Mouse (Mus musculus) layer of hippocampus, postnatal 10 days (tissue): ENCODE measurements around the gene Atpaf2. TPM values are rescaled to one million over a fixed set of nuclear protein-coding genes. Genes with fewer than 3 reads are reported as not detected.

Experiments used
- DNase-seq, 2 experiments: peaks; one replicate each; pipeline ENCODE4 v3.0.0; 2021; ENCODE audit warnings: low spot score in 2 of 2
- total RNA-seq, 2 experiments: library from RNA; stranded (reverse); gene quantifications; 2 replicates each; pipeline ENCODE4 v1.2.3; 2021

Atpaf2 gene
- total RNA-seq, 2 experiments from 2014 or later, result 28.3 to 31.8 TPM

DNA sequence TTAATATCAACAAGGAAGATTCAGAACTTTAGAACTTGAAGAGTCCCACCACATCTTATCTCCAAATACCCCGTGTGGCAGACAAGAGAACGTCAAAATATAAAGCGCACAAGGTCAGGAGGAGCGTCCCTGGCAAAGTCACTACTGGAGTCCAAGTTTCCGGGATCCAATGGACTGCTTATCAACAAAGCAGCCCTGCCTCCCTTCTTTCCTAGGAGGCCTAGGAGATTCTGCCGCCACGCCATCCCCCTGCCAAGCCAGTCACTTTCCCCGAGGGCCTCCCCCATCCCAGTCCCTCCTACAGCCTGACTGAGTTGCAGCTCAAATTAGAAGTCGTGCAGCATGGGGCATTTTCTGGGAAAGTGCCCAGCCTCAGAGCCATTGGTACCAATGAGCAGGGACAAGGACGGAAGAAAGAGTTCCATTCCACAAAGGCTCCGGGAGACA is 66.3 kb downstream of the Atpaf2 start:
- peak; percentile 47 to 63 for DNase-seq

- no peak for DNase-seq
Observed at GRCm38 (mm10) chr11:60351388-60351787, 66.9 kb downstream of the Atpaf2 start.

Other genes with a start within 250 kb of the Atpaf2 start
- gene Srebf1, start 195.9 kb downstream of the Atpaf2 start, total RNA-seq, result 10 to 100 TPM; 46.8 to 52.8 TPM
- gene Tom1l2, start 65.6 kb downstream of the Atpaf2 start, total RNA-seq, result 100 to 1,000 TPM; 112 to 114 TPM
- 1 to 10 TPM; 6.5 to 7.2 TPM for gene Drc3, start 65.1 kb downstream of the Atpaf2 start, total RNA-seq
- 10 to 100 TPM; 38.0 to 39.3 TPM for gene Gid4, start 1.3 kb downstream of the Atpaf2 start, total RNA-seq
- 10 to 100 TPM; 64.2 to 73.8 TPM for gene Drg2, start 36.1 kb upstream of the Atpaf2 start, total RNA-seq
- under 1 TPM; 0.13 to 0.18 TPM for gene Myo15, start 50.9 kb upstream of the Atpaf2 start, total RNA-seq
- gene Alkbh5, start 117.9 kb upstream of the Atpaf2 start, total RNA-seq, result 10 to 100 TPM; 39.0 to 40.1 TPM